Mouse (Mus musculus) liver, embryonic 15.5 days (tissue): ENCODE data around the gene Sidt1. TPM values are rescaled to one million over a fixed set of nuclear protein-coding genes. Genes with fewer than 3 reads are reported as not detected.

Experiments used
- ATAC-seq: fragments of 200-750 bp; cut with Nextera tagmentation; 2 replicates; pipeline ENCODE4 v1.8.0; 2017; ENCODE audit warnings: moderate number of reproducible peaks, mild to moderate bottlenecking, moderate library complexity; ENCODE audit not compliant: insufficient read depth
- H3K27ac ChIP-seq: fragments of 300-500 bp; sonication (generic); replicated peaks from 2 replicates; pipeline ENCODE4 v1.5.1; 2015; ENCODE audit warnings: mild to moderate bottlenecking, inconsistent platforms
- H3K27me3 ChIP-seq: fragments of 300-500 bp; sonication (generic); 2 replicates; pipeline ENCODE4 v1.6.1; 2015; ENCODE audit warnings: mild to moderate bottlenecking, inconsistent platforms
- H3K36me3 ChIP-seq: fragments of 300-500 bp; sonication (generic); replicated peaks from 2 replicates; pipeline ENCODE4 v1.6.1; 2015; ENCODE audit warnings: moderate library complexity, mild to moderate bottlenecking, inconsistent platforms
- H3K4me1 ChIP-seq: fragments of 300-500 bp; sonication (generic); replicated peaks from 2 replicates; pipeline ENCODE4 v1.6.1; 2015; ENCODE audit warnings: inconsistent platforms
- H3K4me2 ChIP-seq: fragments of 300-500 bp; sonication (generic); 2 replicates; pipeline ENCODE4 v1.6.1; 2015; ENCODE audit warnings: moderate library complexity, mild to moderate bottlenecking, inconsistent platforms
- H3K4me3 ChIP-seq: fragments of 300-500 bp; sonication (generic); replicated peaks from 2 replicates; pipeline ENCODE4 v1.5.1; 2015; ENCODE audit warnings: mild to moderate bottlenecking, inconsistent platforms
- H3K9ac ChIP-seq: fragments of 300-500 bp; sonication (generic); 2 replicates; pipeline ENCODE4 v1.6.1; 2015; ENCODE audit warnings: moderate library complexity, mild to moderate bottlenecking, inconsistent platforms
- H3K9me3 ChIP-seq: fragments of 300-500 bp; sonication (generic); replicated peaks from 2 replicates; pipeline ENCODE4 v1.6.1; 2016; ENCODE audit warnings: inconsistent platforms
- WGBS: fragments of 180-500 bp; shearing (Covaris S2); methylation state at CpG from one replicate; pipeline ENCODE4 v1.1.7; 2015; ENCODE audit warnings: mixed read lengths; ENCODE audit not compliant: insufficient replicate concordance; 5-methylcytosine and 5-hydroxymethylcytosine counted together
- polyA plus RNA-seq: library from polyadenylated mRNA; unstranded; fragments of >200 nt; fragmentation: Nextera tagmentation; extraction: Ambion mirVana; gene quantifications from 2 replicates; pipeline ENCODE4 v1.2.1, GENCODE M21; 2015

Gene Sidt1
- polyA plus RNA-seq, 1 experiment from 2014 or later: 0.03 TPM

DNA sequence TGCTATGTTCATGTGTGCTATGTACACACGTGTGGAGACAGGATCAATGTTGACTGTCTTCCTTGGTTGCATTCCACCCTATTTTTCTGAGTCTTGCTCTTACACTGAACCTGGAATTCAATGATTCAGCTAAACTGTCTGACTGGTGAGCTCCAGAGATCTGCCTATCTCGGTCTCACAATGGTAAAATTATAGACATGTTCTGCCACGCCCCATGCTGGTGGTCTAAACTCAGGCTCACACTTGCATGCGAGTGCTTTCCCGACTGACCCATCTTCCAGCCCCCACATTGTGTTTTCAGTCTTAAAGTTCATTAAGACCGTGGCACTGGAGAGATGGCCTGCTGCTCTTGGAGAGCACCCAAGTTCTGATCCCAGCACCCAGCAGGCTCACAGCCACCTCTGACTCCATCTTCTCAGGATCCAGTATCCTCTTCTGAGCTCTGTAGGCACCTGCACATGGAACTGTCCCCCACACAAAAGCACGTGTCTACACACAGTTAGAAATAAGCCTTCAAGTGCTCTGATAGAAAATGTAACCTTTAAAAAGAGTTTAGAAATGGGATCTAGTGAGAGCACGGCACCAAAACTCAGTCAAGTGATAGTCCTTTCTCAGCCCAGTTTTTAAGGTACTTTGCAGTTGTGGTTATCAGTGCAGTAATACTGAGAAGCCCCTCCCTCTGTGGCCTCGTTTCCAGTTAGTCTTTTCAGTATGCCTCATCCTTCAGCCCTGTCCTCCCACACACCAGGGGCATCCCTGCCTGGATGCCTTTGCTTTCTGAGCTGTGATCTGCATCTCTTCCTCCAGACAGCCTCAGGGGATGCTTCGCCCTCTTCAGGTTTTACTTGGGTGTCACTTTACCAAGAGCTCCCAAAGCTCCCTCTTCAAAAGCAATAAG lies 122.6 kb downstream of the Sidt1 start:
- no peak overlapping the region for H3K4me3 ChIP-seq
- no peaks in the 10 kb centered on the region for H3K9me3 ChIP-seq
- peaks cover 13% of the 10 kb centered on the region for H3K4me1 ChIP-seq
- no peak overlapping the region; the same call in 1 of the 2 replicates for H3K27ac ChIP-seq
- 45% methylated on average over 10 of the region's 10 CpGs for WGBS
- H3K4me2 ChIP-seq: no peak overlapping the region
- H3K9ac ChIP-seq: no peak overlapping the region
- peaks cover 88% of the 10 kb centered on the region for H3K36me3 ChIP-seq
- peak; percentile 69 for ATAC-seq
- no peaks in the 10 kb centered on the region for H3K27me3 ChIP-seq

DNA sequence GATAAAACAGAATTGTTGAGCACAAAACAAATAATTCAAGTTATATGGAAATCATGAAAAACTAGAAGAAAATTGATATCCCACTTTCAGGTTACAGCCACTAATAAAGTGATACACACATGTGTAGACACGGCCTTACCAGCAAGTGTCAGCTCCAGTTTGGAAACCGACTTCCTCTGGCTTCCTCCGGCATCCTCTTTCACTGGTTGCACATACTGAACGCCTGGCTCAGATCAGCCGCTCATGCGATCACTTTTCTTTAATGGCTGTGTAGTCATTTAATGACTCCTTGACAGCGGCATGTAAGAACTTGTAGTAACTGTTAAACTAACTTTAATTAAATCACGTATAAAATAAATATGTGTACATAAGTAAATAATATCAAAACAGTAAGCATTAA lies 127.0 kb downstream of the Sidt1 start:
- Histone ChIP-seq H3K4me3 (no peak overlapping the region), H3K27me3 (no peaks in the 10 kb centered on the region), H3K4me2 (no peak overlapping the region), H3K27ac (no peak overlapping the region), H3K36me3 (peaks cover 83% of the 10 kb centered on the region), H3K9ac (no peak overlapping the region), H3K9me3 (no peaks in the 10 kb centered on the region), H3K4me1 (peaks cover 13% of the 10 kb centered on the region)
- no peak for ATAC-seq
- 80% methylated on average over 8 of the region's 8 CpGs for WGBS

DNA sequence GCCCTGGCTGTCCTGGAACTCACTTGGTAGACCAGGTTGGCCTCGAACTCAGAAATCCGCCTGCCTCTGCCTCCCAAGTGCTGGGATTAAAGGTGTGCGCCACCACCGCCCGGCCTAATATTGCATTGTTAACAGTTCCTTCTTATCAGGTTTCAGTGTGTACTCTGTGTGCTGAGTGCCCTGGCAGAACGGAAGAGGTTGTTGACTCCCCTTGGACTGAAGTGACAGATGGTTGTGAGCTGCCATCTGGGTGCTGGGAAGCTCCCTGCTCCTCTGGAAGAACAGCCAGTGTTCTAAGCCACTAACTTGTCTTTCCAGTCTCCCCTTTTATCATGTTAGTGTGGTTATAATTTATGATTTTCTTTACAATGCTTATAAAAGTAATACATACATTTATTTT lies 128.7 kb downstream of the Sidt1 start:
- H3K9ac ChIP-seq: no peak overlapping the region
- H3K27me3 ChIP-seq: no peaks in the 10 kb centered on the region
- no peak for ATAC-seq
- H3K4me2 ChIP-seq: no peak overlapping the region
- H3K4me1 ChIP-seq: no peaks in the 10 kb centered on the region
- H3K27ac ChIP-seq: no peak overlapping the region
- 60% methylated on average over 6 of the region's 6 CpGs for WGBS
- no peaks in the 10 kb centered on the region for H3K9me3 ChIP-seq
- H3K4me3 ChIP-seq: no peak overlapping the region
- peaks cover 84% of the 10 kb centered on the region for H3K36me3 ChIP-seq

DNA sequence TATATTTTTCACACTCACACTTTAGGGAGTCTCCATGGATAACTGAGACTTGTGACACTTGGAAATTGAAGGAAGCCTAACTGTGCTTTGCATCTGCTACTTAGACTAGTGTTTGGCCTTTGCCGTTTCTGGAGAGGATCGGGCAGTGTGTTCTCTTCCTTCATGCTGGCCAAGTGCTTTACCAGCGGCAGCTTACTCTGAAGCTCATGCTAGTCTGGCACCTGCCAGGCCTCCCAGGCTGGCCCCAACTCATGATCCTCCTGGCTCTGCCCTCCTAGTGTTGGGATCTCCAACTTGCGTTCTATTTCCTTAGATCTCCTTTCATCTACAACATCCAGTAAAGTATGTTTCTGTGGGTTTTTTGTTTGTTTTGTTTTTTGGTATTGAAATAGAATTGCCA lies 132.8 kb downstream of the Sidt1 start:
- Histone ChIP-seq H3K4me1 (no peaks in the 10 kb centered on the region), H3K9ac (no peak overlapping the region), H3K27ac (no peak overlapping the region), H3K27me3 (no peaks in the 10 kb centered on the region), H3K4me2 (no peak overlapping the region), H3K4me3 (no peak overlapping the region), H3K9me3 (no peaks in the 10 kb centered on the region), H3K36me3 (peaks cover 52% of the 10 kb centered on the region)
- no peak for ATAC-seq
- 86% methylated on average over 4 of the region's 4 CpGs for WGBS

DNA sequence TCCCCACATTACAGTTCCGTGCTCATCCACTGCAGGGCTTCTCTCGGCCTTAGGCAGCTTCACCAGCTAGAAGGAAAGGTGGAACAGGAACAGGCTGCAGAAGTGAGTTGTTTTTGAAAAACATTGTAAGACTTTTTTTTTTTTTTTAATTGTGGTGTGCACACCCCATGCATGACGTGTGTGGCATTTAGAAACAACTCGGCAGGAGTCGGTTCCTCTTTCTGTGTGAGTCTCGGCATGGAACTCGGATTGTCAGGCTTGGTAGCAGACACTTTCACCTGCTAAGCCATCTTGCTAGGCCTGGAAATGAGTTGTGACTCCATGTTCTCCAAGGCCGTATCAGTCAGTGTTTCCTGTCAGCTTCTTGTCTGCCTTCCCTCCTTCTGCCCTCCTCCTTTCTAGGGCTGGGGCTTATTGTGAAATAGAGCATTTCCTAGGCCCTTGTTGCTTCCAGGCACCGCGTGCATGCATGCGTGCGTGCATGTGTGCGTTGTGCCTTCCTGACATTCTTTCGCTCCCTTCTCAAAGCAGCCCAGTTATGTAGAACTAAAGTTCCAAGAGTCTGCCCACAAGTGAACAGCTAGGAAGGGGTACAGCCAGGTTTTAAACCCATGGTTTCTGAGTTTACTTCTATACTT lies 133.8 kb downstream of the Sidt1 start:
- WGBS: 68% methylated on average over 14 of the region's 14 CpGs
- no peak for ATAC-seq

DNA sequence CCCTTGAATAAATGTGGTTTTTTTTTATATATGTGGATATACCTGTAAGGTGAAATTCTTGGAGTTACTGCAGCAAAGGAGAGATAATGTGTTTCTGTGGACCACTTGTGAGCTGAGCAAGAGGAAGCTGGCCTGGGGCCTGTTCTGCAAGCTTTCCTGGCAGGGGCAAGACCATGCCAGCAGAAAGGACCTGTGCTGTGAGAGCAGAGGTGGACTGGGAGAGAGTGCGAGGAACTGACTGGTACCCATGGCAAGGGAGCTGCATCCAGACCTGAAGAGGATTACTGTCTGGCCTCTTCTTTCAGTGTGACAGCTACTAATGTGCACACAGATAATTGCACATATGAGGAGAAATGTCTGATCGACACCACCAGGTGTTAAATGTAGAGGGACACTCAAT lies 142.0 kb downstream of the Sidt1 start:
- WGBS: 73% methylated on average over 2 of the region's 2 CpGs

More for the DNA sequence above, 133.8 kb downstream of the Sidt1 start:
- Histone ChIP-seq H3K9ac (no peak overlapping the region), H3K9me3 (no peaks in the 10 kb centered on the region), H3K27ac (no peak overlapping the region), H3K36me3 (peaks cover 47% of the 10 kb centered on the region), H3K4me1 (no peaks in the 10 kb centered on the region), H3K27me3 (no peaks in the 10 kb centered on the region), H3K4me3 (no peak overlapping the region), H3K4me2 (no peak overlapping the region)

More for the DNA sequence above, 142.0 kb downstream of the Sidt1 start:
- no peak for ATAC-seq
- Histone ChIP-seq H3K27me3 (no peaks in the 10 kb centered on the region), H3K27ac (no peak overlapping the region), H3K4me3 (no peak overlapping the region), H3K36me3 (peaks cover 14% of the 10 kb centered on the region), H3K4me2 (no peak overlapping the region), H3K9me3 (0 out of 2 replicates have a peak, but pooled peaks cover 3% of the 10 kb centered on the region), H3K9ac (no peak overlapping the region), H3K4me1 (peaks cover 3% of the 10 kb centered on the region; the same call in 1 of the 2 replicates)

Other genes starting within 250 kb of the Sidt1 start
- gene Atp6v1a, start 193.5 kb downstream of the Sidt1 start, polyA plus RNA-seq: 23.1 and 23.3 TPM in 2 replicates
- gene Naa50, start 193.4 kb downstream of the Sidt1 start, polyA plus RNA-seq: 61.6 and 65.8 TPM in 2 replicates
- gene Usf3, start 159.9 kb downstream of the Sidt1 start, polyA plus RNA-seq: 1.2 and 1.8 TPM in 2 replicates
- 6.1 and 7.8 TPM in 2 replicates for gene Spice1, start 13.9 kb upstream of the Sidt1 start, polyA plus RNA-seq
- gene Cfap44, start 61.6 kb upstream of the Sidt1 start, polyA plus RNA-seq: 0.40 and 0.51 TPM in 2 replicates
- gene Boc, start 225.7 kb upstream of the Sidt1 start, polyA plus RNA-seq: 0.43 and 0.59 TPM in 2 replicates